Mouse (Mus musculus) CD8-positive naive resting alpha-beta T cell, adult 2 months (primary cell): ENCODE results near the gene Gstp3.
"Not testable (repeated sequence)": the region's sequence is repeated elsewhere in the genome, so short reads cannot be mapped to it uniquely, and the experiment has no call there.

Source experiments
- DNase-seq, 2 experiments: peaks; one replicate each; pipeline ENCODE4 v3.0.0; 2022; ENCODE audit warnings: low read depth in 2 of 2, low spot score in 2 of 2

The Gstp3 gene

GRCm38 (mm10) chr19:4064501-4064900, 5.1 kb upstream of the Gstp3 start:
- not testable (repeated sequence) for DNase-seq

GRCm38 (mm10) chr19:4063357-4063756, 4.0 kb upstream of the Gstp3 start:
- not testable (repeated sequence) for DNase-seq

GRCm38 (mm10) chr19:4060899-4061465, 1.6 kb upstream of the Gstp3 start:
- no peak for DNase-seq

- not testable (repeated sequence) for DNase-seq
These were observed 902 bp upstream of the Gstp3 start for GRCm38 (mm10) chr19:4060044-4060898.

- no peak for DNase-seq
These were observed 788 bp downstream of the Gstp3 start for GRCm38 (mm10) chr19:4058581-4058980.

GRCm38 (mm10) chr19:4057962-4058361, 1.4 kb downstream of the Gstp3 start:
- DNase-seq: no peak

- no peak for DNase-seq
These were observed 2.0 kb downstream of the Gstp3 start for GRCm38 (mm10) chr19:4057389-4057788.

GRCm38 (mm10) chr19:4056727-4057126, 2.6 kb downstream of the Gstp3 start:
- no peak for DNase-seq

- DNase-seq: no peak
These were observed 3.2 kb downstream of the Gstp3 start for GRCm38 (mm10) chr19:4055947-4056693.

GRCm38 (mm10) chr19:4055216-4055946, 4.0 kb downstream of the Gstp3 start:
- no peak for DNase-seq

- no peak for DNase-seq
These were observed 4.8 kb downstream of the Gstp3 start for GRCm38 (mm10) chr19:4054613-4055012.

- no peak for DNase-seq
These were observed 6.8 kb downstream of the Gstp3 start for GRCm38 (mm10) chr19:4052516-4053030.

GRCm38 (mm10) chr19:4051741-4052515, 7.4 kb downstream of the Gstp3 start:
- peak; percentile 70 to 79 for DNase-seq

- no peak for DNase-seq
These were observed 8.4 kb downstream of the Gstp3 start for GRCm38 (mm10) chr19:4051016-4051415.

GRCm38 (mm10) chr19:4049069-4049468, 10.3 kb downstream of the Gstp3 start:
- not testable (repeated sequence) for DNase-seq

- DNase-seq: peak; percentile 81 to 86
These were observed 11.5 kb downstream of the Gstp3 start for GRCm38 (mm10) chr19:4047859-4048258.

- no peak for DNase-seq
These were observed 12.5 kb downstream of the Gstp3 start for GRCm38 (mm10) chr19:4046866-4047254.

- no peak for DNase-seq
These were observed 13.2 kb downstream of the Gstp3 start, which contains the start of gene Gstp2 for GRCm38 (mm10) chr19:4045966-4046865. Gstp2 (minus strand) TSS chr19:4046023.

- DNase-seq: not testable (repeated sequence)
These were observed 15.3 kb downstream of the Gstp3 start for GRCm38 (mm10) chr19:4044109-4044508.
